Mouse (Mus musculus) CH12.LX (cell line): ENCODE results near the gene Dand5. TPM values are rescaled to one million over a fixed set of nuclear protein-coding genes. Genes with fewer than 3 reads are reported as not detected.

Experiments used
- DNase-seq: peaks from one replicate; pipeline ENCODE4 v3.0.0-alpha.2; 2013; ENCODE audit errors: extremely low read depth
- H3K27ac ChIP-seq: 2 replicates; pipeline ENCODE4 v1.5.1; 2012; ENCODE audit warnings: low read depth, mild to moderate bottlenecking, control low read depth, moderate library complexity; ENCODE audit not compliant: insufficient read depth
- H3K27me3 ChIP-seq: replicated peaks from 2 replicates; pipeline ENCODE3; 2012; ENCODE audit warnings: inconsistent platforms
- H3K36me3 ChIP-seq, 2 experiments: replicated peaks in 1 of 2; 2 replicates each; pipeline versions ENCODE3 to v1.6.1; 2012; ENCODE audit warnings: inconsistent platforms in 1 of 2, low read length in 1 of 2, mild to moderate bottlenecking in 1 of 2, mixed read lengths in 1 of 2, moderate library complexity in 1 of 2; ENCODE audit not compliant: control insufficient read depth in 1 of 2, insufficient read depth in 1 of 2
- H3K4me1 ChIP-seq, 2 experiments: 2 replicates each; pipeline ENCODE4 v1.6.1; 2012; ENCODE audit warnings: inconsistent platforms in 1 of 2, moderate library complexity in 1 of 2; ENCODE audit not compliant: insufficient read depth in 2 of 2, control insufficient read depth in 1 of 2
- H3K4me2 ChIP-seq: 2 replicates; pipeline ENCODE4 v1.6.1; 2012; ENCODE audit warnings: low read depth, mild to moderate bottlenecking, control low read depth; ENCODE audit not compliant: poor library complexity, insufficient read depth, severe bottlenecking
- H3K4me3 ChIP-seq, 3 experiments: fragments of 150-350 bp in 1 of 3; sonication (generic) in 1 of 3; replicated peaks in 1 of 3; 2 replicates each; pipeline versions ENCODE3 to v1.5.1; 2011 to 2012; ENCODE audit warnings: low read depth in 2 of 3, low read length in 2 of 3, mild to moderate bottlenecking in 2 of 3, moderate library complexity in 2 of 3, control low read depth in 1 of 3, improper control_type of control experiment in 1 of 3, inconsistent platforms in 1 of 3, mixed read lengths in 1 of 3; ENCODE audit not compliant: poor library complexity in 1 of 3
- H3K79me2 ChIP-seq: replicated peaks from 2 replicates; pipeline ENCODE4 v1.6.1; 2012; ENCODE audit warnings: mild to moderate bottlenecking, moderate library complexity; ENCODE audit not compliant: control insufficient read depth, poor library complexity, insufficient read depth, severe bottlenecking; ENCODE audit errors: extremely low read depth
- H3K9ac ChIP-seq: 2 replicates; pipeline ENCODE4 v1.6.1; 2012; ENCODE audit warnings: low read depth, mild to moderate bottlenecking, control low read depth, moderate library complexity; ENCODE audit not compliant: insufficient read depth
- H3K9me3 ChIP-seq: replicated peaks from 2 replicates; pipeline ENCODE3; 2012; ENCODE audit warnings: low read length, inconsistent platforms, mixed read lengths
- E2F4 ChIP-seq: IDR thresholded peaks from 2 replicates; pipeline ENCODE4 v1.6.1; 2011; ENCODE audit warnings: low read depth, low read length, improper control_type of control experiment; ENCODE audit not compliant: insufficient replicate concordance
- EP300 ChIP-seq: IDR thresholded peaks from 2 replicates; pipeline ENCODE4 v1.6.1; 2011; ENCODE audit warnings: low read length, improper control_type of control experiment
- HCFC1 ChIP-seq: IDR thresholded peaks from 2 replicates; pipeline ENCODE4 v1.6.1; 2012; ENCODE audit warnings: low read depth, mild to moderate bottlenecking, inconsistent platforms, low read length, improper control_type of control experiment
- JUN ChIP-seq: IDR thresholded peaks from 2 replicates; pipeline ENCODE4 v1.6.1; 2011; ENCODE audit warnings: low read depth, mild to moderate bottlenecking, low read length, improper control_type of control experiment, moderate library complexity; ENCODE audit not compliant: insufficient read depth
- MXI1 ChIP-seq: IDR thresholded peaks from 2 replicates; pipeline ENCODE4 v1.6.1; 2011; ENCODE audit warnings: mild to moderate bottlenecking, low read depth, low read length, improper control_type of control experiment
- MYC ChIP-seq: IDR thresholded peaks from 2 replicates; pipeline ENCODE4 v1.6.1; 2011; ENCODE audit warnings: low read depth, mild to moderate bottlenecking, improper control_type of control experiment, low read length
- NRF1 ChIP-seq: IDR thresholded peaks from 2 replicates; pipeline ENCODE4 v1.6.1; 2014; ENCODE audit warnings: low read depth, mild to moderate bottlenecking, inconsistent platforms, low read length, improper control_type of control experiment, moderate library complexity
- PAX5 ChIP-seq: IDR thresholded peaks from 2 replicates; pipeline ENCODE4 v1.6.1; 2012; ENCODE audit warnings: low read length, inconsistent platforms, mixed read lengths
- RAD21 ChIP-seq: IDR thresholded peaks from 2 replicates; pipeline ENCODE4 v1.6.1; 2011; ENCODE audit warnings: low read depth, mild to moderate bottlenecking, low read length, improper control_type of control experiment, moderate library complexity
- TBP ChIP-seq: conservative IDR thresholded peaks from 2 replicates; pipeline ENCODE4 v1.6.1; 2011; ENCODE audit warnings: low read depth, low read length, improper control_type of control experiment
- UBTF ChIP-seq: IDR thresholded peaks from 2 replicates; pipeline ENCODE4 v1.6.1; 2012; ENCODE audit warnings: low read depth, mild to moderate bottlenecking, inconsistent platforms, low read length, improper control_type of control experiment, moderate library complexity
- USF1 ChIP-seq: IDR thresholded peaks from 2 replicates; pipeline ENCODE4 v1.6.1; 2014; ENCODE audit warnings: low read depth, mild to moderate bottlenecking, inconsistent platforms, low read length, improper control_type of control experiment
- ZKSCAN1 ChIP-seq: IDR thresholded peaks from 2 replicates; pipeline ENCODE4 v1.6.1; 2012; ENCODE audit warnings: low read depth, inconsistent platforms, low read length, improper control_type of control experiment, borderline replicate concordance
- ZMIZ1 ChIP-seq: IDR thresholded peaks from 2 replicates; pipeline ENCODE4 v1.6.1; 2012; ENCODE audit warnings: low read depth, mild to moderate bottlenecking, inconsistent platforms, low read length, improper control_type of control experiment
- dilution Hi-C: fragments of 300-500 bp; cut with MboI; formaldehyde crosslinking; loops from 2 replicates; pipeline ENCODE4 v1.14.3; 2020; ENCODE audit warnings: low sequenced_read_pairs; ENCODE audit not compliant: extremely low pct_unique_long_range_greater_than_20kb, extremely low pct_ligation_motif_present
- in situ Hi-C: fragments of 300-500 bp; cut with MboI; formaldehyde crosslinking; loops from 3 replicates; pipeline ENCODE4 v1.14.3; 2019; ENCODE audit warnings: low sequenced_read_pairs, low pct_ligation_motif_present, low pct_unique_long_range_greater_than_20kb, mixed read lengths
- polyA plus RNA-seq: library from polyadenylated mRNA; unstranded; fragments of >175 nt; gene quantifications from 2 replicates; pipeline ENCODE4 v1.2.1, GENCODE M21; 2012; ENCODE audit warnings: low read depth; ENCODE audit not compliant: insufficient read length
- total RNA-seq, 2 experiments: library from RNA; depleted of rRNA; stranded (reverse); fragments of 300-350 nt in 1 of 2; fragments of >200 nt in 1 of 2; gene quantifications; 2 replicates each; pipeline ENCODE4 v1.2.3; 2012 to 2014

Gene Dand5
- total and polyA plus RNA-seq, 3 experiments: 1.4 to 1.7 (median 1.5) TPM

DNA sequence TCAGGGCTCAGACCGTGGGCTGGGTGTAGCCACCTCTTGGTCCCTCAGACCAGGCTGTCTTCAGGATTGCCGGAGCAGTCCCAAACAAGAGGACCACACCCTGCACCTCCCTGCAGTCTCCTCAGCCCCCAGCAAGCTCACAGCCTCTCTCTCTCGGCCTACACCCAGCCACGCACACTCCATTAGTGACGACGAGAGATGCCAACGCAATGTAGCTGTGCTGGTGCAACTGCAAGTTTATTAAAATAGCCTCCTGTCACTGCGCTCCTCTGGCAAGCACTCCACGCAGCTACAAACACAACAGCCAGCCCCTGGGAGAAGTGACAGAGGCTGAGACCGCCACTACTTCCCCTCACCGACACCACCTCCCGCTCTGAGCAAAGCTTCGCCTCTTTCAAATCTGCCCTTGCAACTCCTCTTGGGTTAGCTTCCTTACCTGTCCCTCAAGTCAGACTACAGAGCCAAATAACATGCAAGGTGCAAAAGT lies 47.5 kb downstream of the Dand5 start:
- no peak for DNase-seq
- H3K27ac ChIP-seq: no peak overlapping the region
- H3K36me3 ChIP-seq: no peaks in the 10 kb centered on the region
- no peaks in the 10 kb centered on the region for H3K79me2 ChIP-seq
- peaks cover 87% of the 10 kb centered on the region for H3K27me3 ChIP-seq
- dilution Hi-C loops (no loop called here), in situ Hi-C loops (no loop called here)
- H3K9ac ChIP-seq: no peak overlapping the region
- TF ChIP-seq JUN (no peak), PAX5 (no peak), EP300 (no peak), HCFC1 (no peak), RAD21 (no peak), USF1 (no peak), ZKSCAN1 (no peak), NRF1 (no peak), MYC (no peak), E2F4 (no peak)
- no peaks in the 10 kb centered on the region for H3K9me3 ChIP-seq
- no peak overlapping the region for H3K4me3 ChIP-seq
- H3K4me1 ChIP-seq: peaks cover 0 to 2% of the 10 kb centered on the region in 2 experiments; a peak in 1 of 4 replicates
- no peak overlapping the region for H3K4me2 ChIP-seq

DNA sequence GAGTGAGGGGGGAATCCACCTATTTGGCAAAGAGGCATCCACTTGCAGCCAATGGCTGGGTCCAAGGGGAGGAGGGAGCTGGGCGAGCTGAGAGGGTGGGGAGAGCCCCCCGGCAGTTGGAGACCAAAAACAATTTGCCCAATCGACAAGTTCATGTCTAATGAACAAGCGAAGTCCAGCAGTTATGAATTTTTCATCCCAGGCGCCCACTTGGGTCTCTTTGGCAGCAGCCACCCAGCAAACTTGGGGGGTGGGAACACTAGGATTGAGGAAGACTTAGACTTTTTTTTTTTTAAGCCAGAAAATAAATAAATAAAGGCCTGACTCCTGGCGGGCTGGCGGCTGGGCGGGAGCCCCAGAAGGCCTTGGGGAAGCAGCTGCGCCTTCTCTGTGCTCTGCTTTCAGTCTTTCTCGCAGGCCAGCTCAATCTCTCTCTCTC lies 48.1 kb downstream of the Dand5 start:
- DNase-seq: no peak
- Histone ChIP-seq H3K36me3 (no peaks in the 10 kb centered on the region), H3K4me1 (peaks cover 0 to 2% of the 10 kb centered on the region in 2 experiments; a peak in 1 of 4 replicates), H3K4me3 (no peak overlapping the region), H3K4me2 (no peak overlapping the region), H3K9me3 (no peaks in the 10 kb centered on the region), H3K9ac (no peak overlapping the region), H3K79me2 (no peaks in the 10 kb centered on the region), H3K27ac (no peak overlapping the region), H3K27me3 (peaks cover 83% of the 10 kb centered on the region)
- TF ChIP-seq ZMIZ1: no peak
- no peak for TF ChIP-seq TBP
- no peak for TF ChIP-seq UBTF
- no peak for TF ChIP-seq MXI1
- no peak for TF ChIP-seq PAX5
- in situ Hi-C loops (no loop called here), dilution Hi-C loops (no loop called here)
